Mouse (Mus musculus): ENCODE results near the gene Gm7970. TPM values are rescaled to one million over a fixed set of nuclear protein-coding genes. Genes with fewer than 3 reads are reported as not detected.

The Gm7970 gene
- polyA plus RNA-seq (2015; fragmentation: Illumina TruSeq; extraction: RNeasy Lipid Tissue Mini Kit (QIAGEN cat#74804); ENCODE audit: low read depth, low replicate concordance), result not detected

DNA sequence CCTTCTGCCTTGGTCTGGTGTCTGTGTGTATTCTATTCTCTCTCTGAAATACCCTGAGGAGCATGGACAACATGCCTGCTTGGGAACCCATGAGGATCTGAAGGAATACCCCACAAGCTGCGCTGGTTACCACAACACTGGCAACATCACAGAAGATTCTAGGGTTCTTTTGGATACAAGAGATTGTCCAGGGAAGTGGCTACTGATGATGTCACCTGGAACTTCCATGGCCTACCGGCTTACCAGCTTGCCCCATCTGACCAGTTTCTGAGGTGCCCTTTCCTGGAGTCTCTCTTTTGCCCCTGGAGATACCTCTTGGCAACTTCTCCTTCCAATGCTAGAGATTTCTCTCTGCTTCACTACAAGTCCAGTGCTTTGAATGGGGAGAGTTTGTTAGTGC, at the start of gene Gm7970:
TSS of gene Gm7970 (minus strand) at position 101 of the 400 bp plus-strand sequence.

DNA sequence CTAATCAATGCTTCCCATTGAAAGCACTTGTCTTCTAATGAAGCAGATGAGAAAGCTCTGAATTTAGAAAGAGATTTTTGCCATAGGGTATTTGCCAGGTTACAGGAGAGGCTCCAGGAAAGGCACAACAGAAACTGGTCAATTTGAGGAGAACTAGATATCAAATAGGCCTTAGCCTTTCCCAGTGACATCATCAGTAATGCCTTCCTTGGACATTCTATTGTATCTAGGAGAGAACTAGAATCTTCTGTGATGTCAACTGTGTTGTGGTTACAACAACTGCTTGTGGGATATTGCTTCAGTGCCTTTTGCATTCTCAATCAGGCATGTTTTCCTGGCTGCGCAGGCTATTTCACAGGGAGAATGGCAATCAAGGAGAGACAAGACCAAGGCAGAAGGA, 17.5 kb upstream of the Gm7970 start, which contains the start of gene 1700049E17Rik2:
TSS of gene 1700049E17Rik2 (plus strand) at position 301 of the 400 bp plus-strand sequence.

Other genes starting within 250 kb of the Gm7970 start
- not detected for gene Gm5798, start 207.0 kb downstream of the Gm7970 start, polyA plus RNA-seq (2015; fragmentation: Illumina TruSeq; extraction: RNeasy Lipid Tissue Mini Kit (QIAGEN cat#74804); ENCODE audit: low read depth, low replicate concordance)
- not detected for gene Gm7945, start 169.2 kb downstream of the Gm7970 start, polyA plus RNA-seq (2015; fragmentation: Illumina TruSeq; extraction: RNeasy Lipid Tissue Mini Kit (QIAGEN cat#74804); ENCODE audit: low read depth, low replicate concordance)
- gene Gm6482, start 147.3 kb downstream of the Gm7970 start, polyA plus RNA-seq (2015; fragmentation: Illumina TruSeq; extraction: RNeasy Lipid Tissue Mini Kit (QIAGEN cat#74804); ENCODE audit: low read depth, low replicate concordance), result not detected
- not detected for gene Gm7954, start 102.1 kb downstream of the Gm7970 start, polyA plus RNA-seq (2015; fragmentation: Illumina TruSeq; extraction: RNeasy Lipid Tissue Mini Kit (QIAGEN cat#74804); ENCODE audit: low read depth, low replicate concordance)
- not detected for gene Gm3486, start 66.1 kb downstream of the Gm7970 start, polyA plus RNA-seq (2015; fragmentation: Illumina TruSeq; extraction: RNeasy Lipid Tissue Mini Kit (QIAGEN cat#74804); ENCODE audit: low read depth, low replicate concordance)
- not detected for gene 1700049E17Rik2, start 17.6 kb upstream of the Gm7970 start, polyA plus RNA-seq (2015; fragmentation: Illumina TruSeq; extraction: RNeasy Lipid Tissue Mini Kit (QIAGEN cat#74804); ENCODE audit: low read depth, low replicate concordance)
- gene Gm3072, start 69.0 kb upstream of the Gm7970 start, polyA plus RNA-seq (2015; fragmentation: Illumina TruSeq; extraction: RNeasy Lipid Tissue Mini Kit (QIAGEN cat#74804); ENCODE audit: low read depth, low replicate concordance), result not detected
- gene Gm3676, start 90.9 kb upstream of the Gm7970 start, polyA plus RNA-seq (2015; fragmentation: Illumina TruSeq; extraction: RNeasy Lipid Tissue Mini Kit (QIAGEN cat#74804); ENCODE audit: low read depth, low replicate concordance), result not detected
- not detected for gene Gm8068, start 146.3 kb upstream of the Gm7970 start, polyA plus RNA-seq (2015; fragmentation: Illumina TruSeq; extraction: RNeasy Lipid Tissue Mini Kit (QIAGEN cat#74804); ENCODE audit: low read depth, low replicate concordance)
- not detected for gene Gm7929, start 195.0 kb upstream of the Gm7970 start, polyA plus RNA-seq (2015; fragmentation: Illumina TruSeq; extraction: RNeasy Lipid Tissue Mini Kit (QIAGEN cat#74804); ENCODE audit: low read depth, low replicate concordance)
- not detected for gene Gm47189, start 216.9 kb upstream of the Gm7970 start, polyA plus RNA-seq (2015; fragmentation: Illumina TruSeq; extraction: RNeasy Lipid Tissue Mini Kit (QIAGEN cat#74804); ENCODE audit: low read depth, low replicate concordance)

Data from brain, adult 10 weeks (tissue).